12 mouse cellular contexts compared by ENCODE assay signal in genomic region chr17:51321025-51321424, GRCm38 (mm10).
DNase-seq lines count a peak whose midpoint lies in the region; ATAC-seq lines count a peak whose summit lies in the region.
"Had no signal": no experiment of that assay in that cellular context is flagged by ENCODE, and none has a peak within 500 bp of the region (broad histone marks: within the 10 kb centered on the region; RNA-seq: fewer than 3 reads in every experiment).

No protein-coding gene starts in this region.

- DNase-seq in right cerebral cortex, postnatal 10 days (ENCODE audit: low spot score in 2 of 2) = peak; percentile 31 to 43
- no peak for DNase-seq in right cerebral cortex, adult 18-20 months
- peak; percentile 8 for DNase-seq in embryo, embryonic 10.5 days (ENCODE audit: low spot score)
- DNase-seq in telencephalon, adult 2 months (ENCODE audit: low read depth, low spot score) = peak; percentile 6
- DNase-seq in kidney, postnatal 25 days = no peak
- no peak for DNase-seq in lung, postnatal 14 days
- DNase-seq in heart, embryonic 10.5 days (ENCODE audit: low spot score) = no peak
- DNase-seq: adrenal gland, postnatal 25 days; gastrocnemius, postnatal 25 days; lung, adult 2 months had no signal

- no peak overlapping the region for H3K27ac ChIP-seq in hindbrain, embryonic 16.5 days (ENCODE audit: low read depth, low read length)
- H3K27ac ChIP-seq in heart, embryonic 10.5 days = no peak overlapping the region
- H3K27ac ChIP-seq: embryonic facial prominence, embryonic 13.5 days had no signal

- no peak overlapping the region for H3K4me3 ChIP-seq in hindbrain, embryonic 16.5 days (ENCODE audit: low read length)
- no peak overlapping the region for H3K4me3 ChIP-seq in heart, embryonic 10.5 days
- H3K4me3 ChIP-seq: embryonic facial prominence, embryonic 13.5 days had no signal

- H3K4me2 ChIP-seq in hindbrain, embryonic 16.5 days (ENCODE audit: low read length) = no peak overlapping the region
- H3K4me2 ChIP-seq: embryonic facial prominence, embryonic 13.5 days had no signal

- no peaks in the 10 kb centered on the region for H3K36me3 ChIP-seq in hindbrain, embryonic 16.5 days (ENCODE audit: control insufficient read depth, insufficient read depth, low read length)
- H3K36me3 ChIP-seq in heart, embryonic 10.5 days = no peaks in the 10 kb centered on the region
- H3K36me3 ChIP-seq: embryonic facial prominence, embryonic 13.5 days had no signal

- 54% methylated on average over 5 of the region's 5 CpGs for WGBS in hindbrain, embryonic 16.5 days
- WGBS in heart, embryonic 10.5 days = 77% methylated on average over 5 of the region's 5 CpGs

- peak; percentile 76; the same call in 1 of the 2 replicates for ATAC-seq in hindbrain, embryonic 16.5 days

- H3K4me1 ChIP-seq in hindbrain, embryonic 16.5 days (ENCODE audit: control insufficient read depth, insufficient read depth, low read depth, low read length) = no peaks in the 10 kb centered on the region
- no peaks in the 10 kb centered on the region for H3K4me1 ChIP-seq in heart, embryonic 10.5 days
- H3K4me1 ChIP-seq: embryonic facial prominence, embryonic 13.5 days had no signal

- H3K27me3 ChIP-seq in hindbrain, embryonic 16.5 days (replicated peaks; ENCODE audit: control insufficient read depth, insufficient read depth, low read length) = no peaks in the 10 kb centered on the region
- H3K27me3 ChIP-seq in heart, embryonic 10.5 days (ENCODE audit: insufficient read depth, poor library complexity, severe bottlenecking) = no peaks in the 10 kb centered on the region
- H3K27me3 ChIP-seq: embryonic facial prominence, embryonic 13.5 days had no signal

- no peaks in the 10 kb centered on the region for H3K9me3 ChIP-seq in hindbrain, embryonic 16.5 days (ENCODE audit: control insufficient read depth, low read length)
- no peaks in the 10 kb centered on the region for H3K9me3 ChIP-seq in heart, embryonic 10.5 days
- H3K9me3 ChIP-seq: embryonic facial prominence, embryonic 13.5 days had no signal

- H3K9ac ChIP-seq in hindbrain, embryonic 16.5 days (ENCODE audit: low read depth, low read length) = no peak overlapping the region
- H3K9ac ChIP-seq: embryonic facial prominence, embryonic 13.5 days had no signal

Comparison
In these comparisons a context has a peak if more than half of its experiments do, and no peak if none do; other contexts are left out.
1. DNase-seq: peak in right cerebral cortex, postnatal 10 days (2 of 2), embryo, embryonic 10.5 days (single experiment) and telencephalon, adult 2 months (single experiment); none in right cerebral cortex, adult 18-20 months (single experiment), kidney, postnatal 25 days (0 of 2), lung, postnatal 14 days (single experiment) and heart, embryonic 10.5 days (single experiment).